Mouse (Mus musculus): ENCODE results near the gene 1810055G02Rik. TPM values are rescaled to one million over a fixed set of nuclear protein-coding genes. Genes with fewer than 3 reads are reported as not detected.

Gene 1810055G02Rik
- total RNA-seq, 2 experiments from 2014 or later, result 20.9 to 45.9 TPM

DNA sequence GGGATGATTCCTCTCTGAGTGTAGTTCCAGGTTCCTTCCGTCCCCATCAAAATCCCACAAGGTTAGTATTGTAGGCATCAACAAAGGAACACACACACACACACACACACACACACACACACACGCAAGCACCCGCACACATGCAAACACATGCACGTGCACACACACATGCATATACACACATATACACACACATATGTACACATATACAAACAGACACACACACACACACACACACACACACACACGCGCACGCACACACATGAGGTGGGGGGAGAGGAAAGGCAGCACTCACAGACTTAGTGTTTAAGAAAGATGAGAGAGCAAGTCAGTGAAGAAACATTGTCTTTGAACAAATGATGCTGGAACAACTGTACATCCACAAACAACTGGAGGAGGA lies 35.3 kb downstream of the 1810055G02Rik start:
- DNase-seq, result no peak

DNA sequence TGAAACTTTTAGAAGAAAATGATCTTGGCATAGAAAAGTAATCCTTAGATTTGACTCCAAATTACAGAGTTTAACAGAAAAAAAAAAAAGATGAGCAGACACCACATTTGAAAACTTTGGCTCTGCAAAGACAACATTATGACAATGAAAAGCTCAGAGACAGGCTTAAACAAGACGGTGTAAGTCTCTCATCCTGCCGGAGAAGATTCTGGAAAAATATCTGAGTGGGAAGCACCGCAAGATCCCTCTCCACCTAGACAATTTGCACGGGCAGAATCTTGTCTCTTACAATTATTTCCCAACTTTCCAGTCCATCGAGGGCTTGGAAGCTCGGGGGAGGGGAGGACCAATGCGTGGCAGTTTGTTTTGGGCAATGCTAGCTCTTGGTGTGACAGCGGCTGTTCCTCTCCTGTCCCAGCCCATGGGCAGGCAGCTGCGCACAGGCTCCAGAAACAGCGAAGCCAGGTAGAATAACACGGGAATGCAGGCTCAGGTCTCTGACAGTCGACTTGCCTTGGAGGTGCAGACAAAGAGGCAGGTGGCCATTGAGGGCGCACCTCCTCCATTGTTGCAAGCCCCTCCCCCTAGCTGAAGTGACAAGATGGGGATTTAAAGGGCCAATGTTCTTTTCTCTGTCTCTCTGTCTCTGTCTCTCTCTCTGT lies 35.9 kb downstream of the 1810055G02Rik start:
- peak; percentile 76 for DNase-seq

DNA sequence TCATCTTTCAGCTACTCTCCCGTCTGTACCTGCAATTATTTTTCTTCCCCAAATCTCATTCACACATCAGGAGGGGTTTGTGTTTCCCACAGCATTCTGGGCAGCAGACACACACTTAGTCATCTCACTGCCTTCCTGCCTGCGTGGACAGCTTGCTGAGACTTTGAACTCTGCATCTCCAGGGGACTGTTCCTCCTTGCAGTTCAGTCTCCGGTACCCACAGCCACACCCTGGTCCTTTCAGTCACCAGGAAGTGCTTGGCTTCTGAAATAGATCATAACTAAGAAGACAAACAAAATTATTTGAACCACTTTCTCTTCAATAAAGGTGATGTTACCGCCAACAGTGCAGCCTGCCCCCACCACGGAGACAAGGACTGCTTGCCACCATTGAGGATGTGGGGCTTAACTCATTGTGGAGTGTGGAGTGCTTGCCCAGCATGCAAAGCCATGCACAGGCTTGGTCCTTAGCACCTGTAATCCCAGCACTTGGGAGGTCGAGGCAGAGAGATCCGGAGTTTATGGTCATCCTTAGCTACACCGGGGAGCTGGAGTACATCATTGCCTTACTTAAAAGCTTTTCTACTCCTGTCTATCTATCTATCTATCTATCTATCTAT lies 44.6 kb downstream of the 1810055G02Rik start:
- no peak for DNase-seq

DNA sequence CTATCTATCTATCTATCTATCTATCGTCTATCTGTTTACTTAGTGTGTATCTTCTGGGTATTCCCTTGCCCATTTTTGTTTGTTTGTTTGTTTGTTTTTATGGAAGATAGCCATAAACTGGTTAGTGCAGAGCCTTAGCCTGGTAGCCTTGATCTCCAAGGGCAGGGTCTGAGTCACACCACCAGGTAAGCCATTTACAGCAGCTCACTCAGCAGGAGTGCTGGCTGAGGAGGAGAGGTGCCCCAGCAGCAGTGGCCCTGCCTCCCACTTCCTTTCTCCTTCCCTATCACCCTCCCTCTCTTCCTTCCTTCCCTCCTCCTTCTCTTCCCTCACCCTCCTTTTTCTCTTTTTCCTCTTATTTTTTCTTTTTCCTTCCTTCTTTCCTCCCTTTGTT lies 45.1 kb downstream of the 1810055G02Rik start:
- no peak for DNase-seq

DNA sequence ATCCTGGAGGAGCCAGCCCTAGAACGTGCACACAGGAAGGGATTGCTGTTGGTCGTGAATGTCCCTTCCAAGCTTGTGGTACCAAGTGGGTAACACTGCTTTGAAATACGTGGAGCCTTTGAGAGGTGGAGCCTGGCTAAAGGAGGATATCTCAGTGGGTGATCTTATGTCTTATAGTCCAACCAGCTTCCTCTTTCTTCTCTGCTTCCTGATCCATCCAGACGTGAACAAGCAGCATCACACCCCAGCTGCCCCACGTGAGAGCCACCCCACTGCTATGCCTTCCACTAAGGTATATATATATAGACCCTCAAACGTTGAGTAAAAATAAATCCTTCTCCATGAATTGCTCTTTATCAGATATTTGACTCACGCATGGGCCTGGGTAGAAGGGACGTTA lies 45.6 kb downstream of the 1810055G02Rik start:
- DNase-seq, result no peak

DNA sequence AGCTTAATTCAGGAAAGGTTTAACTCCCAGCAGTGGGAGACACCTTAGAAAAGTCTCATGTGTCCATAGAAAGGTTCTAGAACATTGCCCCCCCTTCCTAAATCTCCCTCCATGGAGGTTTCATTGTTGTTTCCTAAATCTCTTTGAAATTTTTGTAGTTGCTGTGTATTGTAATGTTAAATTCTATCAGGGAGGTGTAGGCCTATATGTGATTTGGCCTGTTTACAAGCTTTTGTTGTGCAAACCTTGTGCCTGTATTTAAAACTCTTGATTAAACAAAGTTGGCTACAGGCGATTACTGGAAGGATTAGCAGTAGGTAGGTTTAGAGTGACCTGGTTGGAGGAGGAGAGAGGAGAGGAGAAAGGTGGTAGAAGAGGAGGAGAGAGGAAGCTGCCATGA lies 49.8 kb downstream of the 1810055G02Rik start:
- DNase-seq, result no peak

DNA sequence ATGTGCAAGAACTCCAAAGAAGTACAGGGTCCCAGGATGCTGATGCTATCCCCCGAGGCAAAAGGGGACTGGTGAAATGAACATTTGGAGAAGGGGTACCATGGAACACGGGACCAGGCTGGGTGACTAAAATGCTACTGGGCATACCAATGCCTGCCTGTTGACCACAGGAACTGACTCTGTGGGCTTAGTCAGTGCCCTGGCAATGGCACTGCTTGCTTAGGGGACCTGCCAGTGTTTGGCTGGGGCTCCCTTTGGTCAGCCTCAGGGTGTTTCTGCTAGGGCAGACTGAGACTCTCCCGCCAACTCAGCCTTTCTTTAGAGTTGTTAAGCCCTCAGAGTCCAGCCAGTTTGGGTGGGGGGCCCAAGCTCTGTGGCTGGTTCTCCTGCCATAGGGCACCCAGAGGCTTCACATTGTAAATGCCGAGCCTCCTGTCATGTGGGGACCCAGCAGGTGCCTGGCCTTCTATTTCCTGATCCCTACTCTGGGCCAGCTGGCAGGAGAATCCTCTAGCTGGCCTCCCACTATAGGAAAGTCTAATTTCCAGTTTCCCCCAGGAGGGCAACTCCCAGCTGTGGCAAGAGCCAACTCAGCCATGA lies 57.2 kb downstream of the 1810055G02Rik start:
- DNase-seq, result peak; percentile 42

DNA sequence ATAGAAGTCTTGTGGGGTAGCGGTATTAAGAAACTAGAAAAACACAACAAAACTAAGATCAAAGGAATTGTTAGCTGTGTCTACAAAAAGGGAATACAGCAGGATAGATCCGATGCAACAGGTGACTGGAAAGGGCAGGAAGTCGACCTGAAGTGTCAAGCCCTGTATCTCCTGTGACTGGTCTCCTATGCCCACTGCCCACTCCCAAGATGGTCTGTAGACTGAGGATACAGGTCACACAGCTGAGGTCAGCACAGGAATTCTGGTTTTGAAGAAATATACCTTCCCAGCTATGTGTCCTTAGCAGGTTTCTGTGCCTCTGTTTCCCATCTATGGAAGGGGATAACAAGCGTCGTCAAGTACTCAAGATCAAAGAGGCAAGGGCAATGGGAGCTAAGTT lies 58.3 kb downstream of the 1810055G02Rik start:
- no peak for DNase-seq

DNA sequence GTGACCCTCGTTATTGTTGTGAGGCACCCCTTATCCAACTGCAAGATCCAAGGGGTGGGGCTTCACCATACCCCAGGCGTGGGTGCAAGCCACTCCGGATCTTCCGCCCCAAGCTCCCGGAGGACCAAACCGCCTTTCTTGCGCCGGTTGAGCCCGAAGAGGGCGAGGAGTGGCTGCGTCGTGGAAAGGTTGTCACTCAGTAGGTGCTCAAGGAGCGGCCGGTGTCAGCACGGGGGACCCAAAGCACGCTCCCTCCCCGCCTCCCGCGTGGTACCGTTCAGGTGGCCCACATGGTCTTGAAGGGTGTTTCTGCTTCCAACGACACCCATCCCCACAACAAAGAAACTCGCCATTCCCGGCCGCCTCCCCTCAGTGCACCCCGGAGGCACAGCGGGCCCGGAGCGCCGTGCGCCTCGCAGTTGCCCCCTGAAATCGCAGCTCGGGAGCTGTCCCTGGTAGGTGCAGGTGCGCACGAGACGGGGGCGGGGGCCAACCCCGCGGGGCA lies 59.2 kb downstream of the 1810055G02Rik start, which contains the start of gene Kmt5b:
Gene Kmt5b (plus strand): TSS at position 146 of the 505 bp plus-strand sequence.
- DNase-seq, result peak; percentile 73

Other genes with a start within 250 kb of the 1810055G02Rik start
- gene Ppp6r3, start 132.5 kb upstream of the 1810055G02Rik start, total RNA-seq (2021), result 10 to 100 TPM; 87.1 to 99.7 TPM
- gene Lrp5, start 21.7 kb upstream of the 1810055G02Rik start, total RNA-seq (2021), result 100 to 1,000 TPM in 1 of 2 experiments, 10 to 100 TPM in 1; 87.0 to 104 TPM
- 10 to 100 TPM; 42.2 to 55.8 TPM for gene Kmt5b, start 59.1 kb downstream of the 1810055G02Rik start, total RNA-seq (2021)
- gene Chka, start 143.5 kb downstream of the 1810055G02Rik start, total RNA-seq (2021), result 10 to 100 TPM; 46.6 to 53.1 TPM
- 10 to 100 TPM; 40.7 to 52.9 TPM for gene Tcirg1, start 198.8 kb downstream of the 1810055G02Rik start, total RNA-seq (2021)
- 100 to 1,000 TPM; 409 to 436 TPM for gene Ndufs8, start 204.5 kb downstream of the 1810055G02Rik start, total RNA-seq (2021)
- gene Aldh3b1, start 221.5 kb downstream of the 1810055G02Rik start, total RNA-seq (2021), result 10 to 100 TPM; 50.9 to 71.0 TPM
- 10 to 100 TPM; 42.5 to 47.5 TPM for gene Unc93b1, start 226.9 kb downstream of the 1810055G02Rik start, total RNA-seq (2021)

Data from adrenal gland, postnatal 10 days (tissue).